Mouse (Mus musculus): ENCODE results near the gene Col6a6. TPM values are rescaled to one million over a fixed set of nuclear protein-coding genes. Genes with fewer than 3 reads are reported as not detected.

The Col6a6 gene
- total RNA-seq, 2 experiments from 2014 or later: not detected

DNA sequence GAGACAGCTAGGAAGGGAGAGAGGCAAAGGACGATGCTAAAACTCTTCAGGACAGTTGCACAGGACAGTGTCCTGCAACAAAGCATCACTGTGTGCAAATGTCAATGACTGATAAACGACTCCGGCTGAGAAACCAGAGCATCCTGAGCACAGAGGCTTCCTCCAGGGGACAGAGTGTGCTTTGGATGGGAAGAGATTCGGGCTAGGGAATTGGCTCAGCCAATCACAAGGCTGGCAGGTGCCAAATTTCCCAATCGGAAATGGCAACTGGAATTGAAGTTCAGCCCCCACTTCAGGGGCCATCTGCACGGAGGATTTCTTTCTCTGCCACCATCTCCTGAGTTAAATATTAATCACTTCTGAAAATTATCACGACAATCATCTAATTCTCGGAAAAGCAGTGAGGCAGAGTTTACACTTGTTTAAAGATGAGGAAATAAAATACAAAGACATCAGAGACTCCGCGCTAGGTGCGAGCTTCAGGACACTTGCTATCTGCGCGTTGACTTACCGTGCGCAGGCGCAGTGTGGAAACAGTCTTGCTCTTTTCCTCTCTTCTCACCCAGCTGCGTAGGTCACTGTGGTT lies 18.9 kb downstream of the Col6a6 start:
- no peak for ATAC-seq (replicated peaks; ENCODE audit: low FRiP score, poor library complexity, severe bottlenecking)

GRCm38 (mm10) chr9:105803416-105803815 lies 24.5 kb downstream of the Col6a6 start:
- no peak for ATAC-seq (replicated peaks; ENCODE audit: low FRiP score, poor library complexity, severe bottlenecking)

- no peak for ATAC-seq (replicated peaks; ENCODE audit: low FRiP score, poor library complexity, severe bottlenecking)
These were observed 26.5 kb downstream of the Col6a6 start for GRCm38 (mm10) chr9:105801463-105801862.

DNA sequence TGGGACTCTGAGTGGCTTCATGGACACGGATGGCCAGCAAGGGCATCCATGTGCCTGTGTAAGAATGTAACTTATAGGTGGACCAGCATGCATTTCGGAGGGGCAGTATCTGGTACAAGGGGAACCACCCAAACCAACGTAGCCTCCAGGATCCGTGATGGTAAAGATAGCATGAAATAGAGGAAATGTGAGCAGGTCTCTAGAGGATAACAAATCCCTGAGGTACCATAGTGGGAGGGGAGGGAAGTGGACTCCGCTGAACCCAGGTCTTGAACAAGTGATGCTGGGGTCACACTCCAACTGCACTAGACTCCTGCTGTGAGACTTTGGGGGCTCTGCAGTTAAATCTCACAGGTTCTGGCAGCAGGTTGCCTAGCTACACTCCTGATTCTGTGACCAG lies 27.7 kb downstream of the Col6a6 start:
- ATAC-seq (replicated peaks; ENCODE audit: low FRiP score, poor library complexity, severe bottlenecking): no peak

DNA sequence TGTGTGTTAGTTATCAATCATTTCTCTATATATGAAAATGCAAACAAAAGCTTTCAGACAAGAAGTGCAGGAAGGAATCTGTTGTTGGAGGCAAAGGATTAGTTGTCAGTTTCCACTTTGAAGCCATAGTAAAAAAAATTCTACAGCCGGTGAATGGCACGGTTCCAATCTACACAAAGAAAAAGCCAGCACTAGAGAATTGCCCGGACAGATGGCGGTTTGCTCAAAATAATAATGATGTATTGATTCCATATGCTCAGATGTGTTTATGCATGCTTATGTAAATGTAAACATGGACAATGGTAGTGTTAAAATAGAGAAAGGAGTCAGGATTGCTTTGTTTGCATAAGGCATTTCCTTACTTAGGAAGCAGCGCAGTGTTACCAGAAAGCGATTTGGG lies 31.8 kb downstream of the Col6a6 start:
- no peak for ATAC-seq (replicated peaks; ENCODE audit: low FRiP score, poor library complexity, severe bottlenecking)

GRCm38 (mm10) chr9:105794965-105795364 lies 33.0 kb downstream of the Col6a6 start:
- ATAC-seq (replicated peaks; ENCODE audit: low FRiP score, poor library complexity, severe bottlenecking): no peak

- no peak for ATAC-seq (replicated peaks; ENCODE audit: low FRiP score, poor library complexity, severe bottlenecking)
These were observed 36.1 kb downstream of the Col6a6 start for GRCm38 (mm10) chr9:105791810-105792209.

DNA sequence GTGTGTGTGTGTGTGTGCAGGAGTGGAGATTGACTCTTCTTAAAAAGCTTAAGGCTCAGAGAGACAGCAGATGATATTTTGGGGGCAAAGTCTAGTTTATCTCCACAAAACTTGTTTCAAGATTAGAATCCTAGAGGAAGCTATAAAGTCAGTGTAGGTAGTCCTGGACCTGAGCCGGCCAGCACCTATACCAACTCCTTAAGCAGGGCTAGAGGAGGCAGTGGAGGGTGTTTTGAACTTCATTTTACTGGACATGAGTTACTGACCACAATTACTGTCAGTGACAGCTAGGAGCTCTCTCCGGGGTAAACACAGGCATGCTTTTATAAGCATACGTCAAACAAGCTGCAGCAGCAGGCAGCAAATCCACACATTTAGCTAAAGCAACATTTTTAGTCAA lies 39.8 kb downstream of the Col6a6 start:
- no peak for ATAC-seq (replicated peaks; ENCODE audit: low FRiP score, poor library complexity, severe bottlenecking)

GRCm38 (mm10) chr9:105787800-105788199 lies 40.2 kb downstream of the Col6a6 start:
- no peak for ATAC-seq (replicated peaks; ENCODE audit: low FRiP score, poor library complexity, severe bottlenecking)

GRCm38 (mm10) chr9:105784026-105784425 lies 43.9 kb downstream of the Col6a6 start:
- ATAC-seq (replicated peaks; ENCODE audit: low FRiP score, poor library complexity, severe bottlenecking): no peak

DNA sequence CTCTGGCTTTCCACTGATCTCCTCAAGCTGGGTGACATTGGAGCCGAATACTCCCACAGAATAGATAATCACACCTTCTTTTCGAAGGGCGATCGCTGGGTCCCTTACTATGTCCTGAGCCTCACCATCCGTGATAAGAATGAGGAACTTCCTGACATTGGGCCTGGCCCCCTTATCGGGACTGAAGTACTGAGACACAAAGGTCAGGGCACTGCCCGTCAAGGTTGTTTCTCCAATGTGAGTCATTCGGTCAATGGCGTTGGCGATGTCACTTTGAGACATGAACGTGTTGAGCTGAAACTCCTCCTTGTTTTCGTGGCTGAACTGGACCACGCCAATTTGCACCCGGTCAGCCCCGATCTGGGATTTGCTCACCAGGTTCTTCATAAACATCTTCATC lies 47.3 kb downstream of the Col6a6 start:
- no peak for ATAC-seq (replicated peaks; ENCODE audit: low FRiP score, poor library complexity, severe bottlenecking)

- ATAC-seq (replicated peaks; ENCODE audit: low FRiP score, poor library complexity, severe bottlenecking): no peak
These were observed 49.2 kb downstream of the Col6a6 start for GRCm38 (mm10) chr9:105778741-105779140.

DNA sequence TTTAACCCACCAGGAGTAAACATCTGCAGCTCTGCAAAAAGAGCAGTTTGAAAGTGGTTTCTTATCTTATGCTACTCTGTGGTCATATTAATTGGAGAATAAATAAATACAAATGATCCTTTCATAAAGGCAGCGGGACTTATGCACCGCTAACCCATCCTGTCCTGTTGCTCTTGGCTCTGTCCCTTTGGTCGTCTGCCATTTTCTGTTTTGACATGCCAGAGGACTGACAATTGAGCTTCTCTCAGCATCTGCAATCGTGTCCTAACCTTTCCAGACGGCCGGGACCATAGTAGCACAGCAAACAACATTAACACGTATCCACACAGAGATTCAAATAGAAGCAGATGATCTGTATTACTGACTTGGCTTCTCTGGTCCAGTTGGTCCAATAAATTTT lies 53.1 kb downstream of the Col6a6 start:
- ATAC-seq (replicated peaks; ENCODE audit: low FRiP score, poor library complexity, severe bottlenecking): no peak

- ATAC-seq (replicated peaks; ENCODE audit: low FRiP score, poor library complexity, severe bottlenecking): no peak
These were observed 53.6 kb downstream of the Col6a6 start for GRCm38 (mm10) chr9:105774321-105774720.

GRCm38 (mm10) chr9:105771380-105771779 lies 56.6 kb downstream of the Col6a6 start:
- ATAC-seq (replicated peaks; ENCODE audit: low FRiP score, poor library complexity, severe bottlenecking): no peak

DNA sequence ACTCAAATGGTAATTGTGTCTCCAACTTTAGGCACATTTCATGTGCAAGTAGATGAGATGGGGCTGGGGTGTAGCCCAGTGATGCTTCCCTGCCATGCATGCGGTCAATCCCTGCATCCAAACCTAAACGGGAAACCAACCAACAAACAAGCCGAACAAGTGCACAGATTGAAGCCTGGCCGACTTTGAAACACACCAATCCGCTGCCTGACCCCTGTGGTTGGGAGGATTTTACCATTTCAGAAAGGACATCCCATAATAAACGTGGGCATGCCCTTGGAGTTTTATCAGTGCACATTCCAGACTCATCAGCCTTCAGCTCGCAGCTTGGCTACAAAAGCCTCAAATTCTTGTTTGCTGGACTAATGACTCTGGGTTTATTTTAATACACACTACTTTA lies 57.3 kb downstream of the Col6a6 start:
- ATAC-seq (replicated peaks; ENCODE audit: low FRiP score, poor library complexity, severe bottlenecking): no peak

- no peak for ATAC-seq (replicated peaks; ENCODE audit: low FRiP score, poor library complexity, severe bottlenecking)
These were observed 62.1 kb downstream of the Col6a6 start for GRCm38 (mm10) chr9:105765891-105766290.

- no peak for ATAC-seq (replicated peaks; ENCODE audit: low FRiP score, poor library complexity, severe bottlenecking)
These were observed 63.3 kb downstream of the Col6a6 start for GRCm38 (mm10) chr9:105764681-105765080.

DNA sequence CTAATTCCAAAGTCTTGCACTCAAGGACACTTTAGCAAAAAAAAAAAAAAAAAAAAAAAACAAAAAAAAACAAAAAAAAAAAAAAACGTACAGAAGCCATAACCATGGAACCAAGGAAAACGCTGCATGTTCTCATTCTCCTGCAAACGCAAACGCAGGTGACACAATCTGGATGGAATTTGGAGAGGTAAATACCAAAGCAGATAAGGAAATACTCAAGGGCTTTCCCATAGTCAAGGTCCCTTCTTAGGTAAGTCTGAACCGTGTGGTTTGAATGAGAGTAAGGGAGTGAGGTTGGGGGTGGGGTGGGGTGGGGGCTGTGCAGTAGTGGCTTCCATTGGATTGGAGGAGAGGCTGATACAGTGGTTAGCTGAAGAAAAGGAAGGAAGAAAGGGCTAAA lies 63.8 kb downstream of the Col6a6 start:
- no peak for ATAC-seq (replicated peaks; ENCODE audit: low FRiP score, poor library complexity, severe bottlenecking)

DNA sequence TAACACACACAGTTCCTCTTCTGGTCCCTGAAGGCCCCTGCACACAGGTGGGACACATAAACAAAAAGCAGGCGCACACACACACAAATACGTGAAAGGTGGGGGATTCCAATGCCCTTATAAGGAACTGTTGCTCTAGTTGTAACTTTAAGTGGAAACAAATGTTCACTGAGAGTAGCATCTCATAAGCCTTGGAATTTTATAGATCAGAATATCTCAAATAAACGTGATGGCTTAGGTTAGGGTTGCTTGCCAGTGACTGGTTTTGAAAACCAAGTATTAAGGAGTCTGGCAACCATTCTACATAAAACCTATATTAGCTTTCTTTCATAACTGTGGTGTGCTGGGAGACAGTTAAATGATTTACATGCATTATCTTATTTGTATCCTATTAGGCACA lies 64.3 kb downstream of the Col6a6 start:
- ATAC-seq (replicated peaks; ENCODE audit: low FRiP score, poor library complexity, severe bottlenecking): no peak

GRCm38 (mm10) chr9:105762274-105762673 lies 65.7 kb downstream of the Col6a6 start:
- ATAC-seq (replicated peaks; ENCODE audit: low FRiP score, poor library complexity, severe bottlenecking): no peak

DNA sequence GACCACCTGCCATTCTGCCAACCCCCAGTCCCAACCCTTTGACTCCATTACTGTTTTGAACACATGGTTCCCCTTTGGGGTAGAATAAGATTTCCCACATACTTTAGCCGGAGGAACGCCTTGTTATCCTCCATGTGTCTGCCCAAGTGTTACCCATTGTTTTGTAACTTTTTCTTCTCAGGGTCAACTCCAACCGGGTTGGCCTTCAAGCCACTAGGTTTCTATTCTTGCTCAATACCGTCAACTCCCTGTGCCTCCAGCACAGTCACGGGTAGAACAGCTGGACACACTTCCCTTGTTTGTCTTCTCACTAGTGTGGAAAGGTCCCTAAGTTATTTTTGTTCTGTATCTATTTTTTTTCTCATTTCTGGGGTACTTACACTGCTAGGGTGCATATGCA lies 69.1 kb downstream of the Col6a6 start:
- no peak for ATAC-seq (replicated peaks; ENCODE audit: low FRiP score, poor library complexity, severe bottlenecking)
